Mouse (Mus musculus) layer of hippocampus, postnatal 25 days (tissue): ENCODE data around the gene Cd36. TPM values are rescaled to one million over a fixed set of nuclear protein-coding genes. Genes with fewer than 3 reads are reported as not detected.

ENCODE experiments used
- DNase-seq, 2 experiments: peaks; one replicate each; pipeline ENCODE4 v3.0.0; 2022; ENCODE audit warnings: mixed read lengths in 2 of 2, low spot score in 1 of 2; ENCODE audit errors: extremely low spot score in 1 of 2
- total RNA-seq, 2 experiments: library from RNA; stranded (reverse); gene quantifications; 2 replicates each; pipeline ENCODE4 v1.2.3; 2021

Cd36 gene
- total RNA-seq, 2 experiments from 2014 or later: 1.6 to 2.0 TPM

GRCm38 (mm10) chr5:17816170-17816569, 72.4 kb downstream of the Cd36 start:
- peak in 1 of 2 experiments; percentile 3 for DNase-seq

- no peak for DNase-seq
Measured at GRCm38 (mm10) chr5:17810336-17810735, 78.3 kb downstream of the Cd36 start.

GRCm38 (mm10) chr5:17806774-17807377, 81.7 kb downstream of the Cd36 start:
- no peak for DNase-seq

GRCm38 (mm10) chr5:17776571-17776970, 112.0 kb downstream of the Cd36 start:
- peak in 1 of 2 experiments; percentile 48 for DNase-seq

GRCm38 (mm10) chr5:17770328-17770727, 118.3 kb downstream of the Cd36 start:
- DNase-seq: no peak

- DNase-seq: no peak
Measured at GRCm38 (mm10) chr5:17766006-17766677, 122.5 kb downstream of the Cd36 start.

GRCm38 (mm10) chr5:17753471-17754005, 135.1 kb downstream of the Cd36 start:
- DNase-seq: no peak

- DNase-seq: no peak
Measured at GRCm38 (mm10) chr5:17748293-17748692, 140.3 kb downstream of the Cd36 start.

- DNase-seq: no peak
Measured at GRCm38 (mm10) chr5:17747143-17747542, 141.5 kb downstream of the Cd36 start.

GRCm38 (mm10) chr5:17746520-17746919, 142.1 kb downstream of the Cd36 start:
- DNase-seq: no peak

GRCm38 (mm10) chr5:17739805-17740204, 148.8 kb downstream of the Cd36 start:
- no peak for DNase-seq

Other genes starting within 250 kb of the Cd36 start
- gene Gnat3, start 73.7 kb upstream of the Cd36 start, total RNA-seq: not detected